Mouse (Mus musculus) myocyte (in vitro differentiated cells): ENCODE measurements at regions not wholly inside any gene's neighbourhood (a gene's known extent, or its start where the extent isn't known, plus 50 kb on each side); places are given as distances from the start of the nearest gene placed in this dataset.

Source experiments
- CEBPB ChIP-seq: IDR thresholded peaks from 2 replicates; pipeline ENCODE4 v1.6.1; 2011; ENCODE audit warnings: mild to moderate bottlenecking, moderate library complexity; ENCODE audit not compliant: poor library complexity, insufficient read depth, severe bottlenecking
- E2F4 ChIP-seq: IDR thresholded peaks from one replicate; pipeline ENCODE4 v1.6.1; 2011; ENCODE audit warnings: mild to moderate bottlenecking, control low read depth, moderate library complexity; ENCODE audit not compliant: insufficient read depth
- MAX ChIP-seq: IDR thresholded peaks from one replicate; pipeline ENCODE4 v1.6.1; 2011; ENCODE audit warnings: low read depth, mild to moderate bottlenecking, control low read depth
- MYOD1 ChIP-seq, 3 experiments: IDR thresholded peaks; one replicate each; pipeline ENCODE4 v1.6.1; 2011; ENCODE audit warnings: control low read depth in 2 of 3, low read depth in 2 of 3, mild to moderate bottlenecking in 2 of 3, moderate library complexity in 1 of 3; ENCODE audit not compliant: insufficient read length in 2 of 3, control insufficient read depth in 1 of 3
- MYOG ChIP-seq, 3 experiments: IDR thresholded peaks; one replicate each; pipeline ENCODE4 v1.6.1; 2011; ENCODE audit warnings: control low read depth in 2 of 3, low read depth in 2 of 3, mild to moderate bottlenecking in 2 of 3; ENCODE audit not compliant: insufficient read length in 2 of 3, control insufficient read depth in 1 of 3, insufficient read depth in 1 of 3
- POLR2A ChIP-seq: IDR thresholded peaks from one replicate; pipeline ENCODE4 v1.6.1; 2011; ENCODE audit warnings: low read depth, mild to moderate bottlenecking, control low read depth, moderate library complexity; ENCODE audit not compliant: insufficient read length
- TCF12 ChIP-seq: IDR thresholded peaks from one replicate; pipeline ENCODE4 v1.6.1; 2011; ENCODE audit warnings: mild to moderate bottlenecking, control low read depth; ENCODE audit not compliant: poor library complexity, insufficient read depth, severe bottlenecking
- USF1 ChIP-seq: IDR thresholded peaks from one replicate; pipeline ENCODE4 v1.6.1; 2011; ENCODE audit warnings: low read depth, mild to moderate bottlenecking, control low read depth, moderate library complexity

GRCm38 (mm10) chr2:80819268-80819667 lies 202.2 kb downstream of the Nup35 start:
- no peak for TF ChIP-seq POLR2A
- no peak for TF ChIP-seq MAX
- TF ChIP-seq TCF12: no peak
- TF ChIP-seq MYOD1 (IDR thresholded peaks at IDR 0.05; ENCODE audit: control insufficient read depth in 1 of 3, insufficient read length in 2 of 3, low read depth in 2 of 3): no peak
- no peak for TF ChIP-seq MYOG (IDR thresholded peaks at IDR 0.05; ENCODE audit: control insufficient read depth in 1 of 3, insufficient read depth in 1 of 3, insufficient read length in 2 of 3, low read depth in 2 of 3)
- no peak for TF ChIP-seq USF1
- no peak for TF ChIP-seq E2F4
- TF ChIP-seq CEBPB: no peak
